Comparison of ENCODE assay signal across 8 mouse cellular contexts in genomic region chr16:49905601-49906001, GRCm38 (mm10).
DNase-seq lines count a peak whose midpoint lies in the region; ATAC-seq lines count a peak whose summit lies in the region.

No protein-coding gene starts in this region.

- ATAC-seq in heart, embryonic 14.5 days (ENCODE audit: insufficient number of reproducible peaks, insufficient read depth, low FRiP score, low read depth), result no peak
- ATAC-seq in liver, embryonic 16.5 days (ENCODE audit: low read depth), result no peak

- H3K27ac ChIP-seq in brown adipose tissue, adult 24 weeks (replicated peaks; ENCODE audit: low read depth, low read length), result peak overlapping the region; percentile 45
- peak overlapping the region; percentile 57 to 81 for H3K27ac ChIP-seq in heart, embryonic 14.5 days (replicated peaks in 1 of 2; ENCODE audit: control insufficient read depth in 1 of 2, insufficient read depth in 1 of 2, low read depth in 2 of 2, low read length in 2 of 2)
- peak overlapping the region; percentile 49 for H3K27ac ChIP-seq in liver, embryonic 16.5 days (ENCODE audit: low read length)

- peak overlapping the region; percentile 35 for H3K4me2 ChIP-seq in heart, embryonic 14.5 days (ENCODE audit: low read length)
- H3K4me2 ChIP-seq in liver, embryonic 16.5 days (ENCODE audit: low read depth, low read length), result no peak overlapping the region

- H3K36me3 ChIP-seq in heart, embryonic 14.5 days (ENCODE audit: control insufficient read depth, insufficient read depth, low read length), result no peaks in the 10 kb centered on the region
- peaks cover 83% of the 10 kb centered on the region for H3K36me3 ChIP-seq in liver, embryonic 16.5 days (ENCODE audit: control insufficient read depth, insufficient read depth)

- peak; percentile 36 to 45 for DNase-seq in heart, adult 18-20 months
- DNase-seq in heart, postnatal 4 days, result no peak
- DNase-seq in spleen, postnatal 4 days (ENCODE audit: low spot score in 2 of 2), result no peak
- no peak for DNase-seq in thymus, postnatal 10 days (ENCODE audit: low spot score in 2 of 2)
- DNase-seq in retina, postnatal 1 day, result no peak

- H3K4me1 ChIP-seq in brown adipose tissue, adult 24 weeks (ENCODE audit: control insufficient read depth, insufficient read depth, insufficient read length, low read length), result peaks cover 16% of the 10 kb centered on the region
- H3K4me1 ChIP-seq in heart, embryonic 14.5 days (ENCODE audit: control insufficient read depth in 2 of 2, insufficient read depth in 2 of 2, low read length in 2 of 2), result peaks cover 16 to 35% of the 10 kb centered on the region in 2 experiments
- H3K4me1 ChIP-seq in liver, embryonic 16.5 days (ENCODE audit: control insufficient read depth, low read depth, low read length), result peaks cover 33% of the 10 kb centered on the region

- H3K9me3 ChIP-seq in heart, embryonic 14.5 days (ENCODE audit: control insufficient read depth, low read length), result no peaks in the 10 kb centered on the region
- no peaks in the 10 kb centered on the region for H3K9me3 ChIP-seq in liver, embryonic 16.5 days (replicated peaks; ENCODE audit: control insufficient read depth, low read length)

- no peaks in the 10 kb centered on the region for H3K27me3 ChIP-seq in heart, embryonic 14.5 days (ENCODE audit: control insufficient read depth, insufficient read depth, low read length)
- no peaks in the 10 kb centered on the region for H3K27me3 ChIP-seq in liver, embryonic 16.5 days (ENCODE audit: control insufficient read depth, insufficient read depth, low read depth, low read length)

- 44% methylated on average over 8 of the region's 8 CpGs for WGBS in heart, embryonic 14.5 days
- WGBS in liver, embryonic 16.5 days (ENCODE audit: insufficient replicate concordance), result 51% methylated on average over 8 of the region's 8 CpGs

- H3K4me3 ChIP-seq in brown adipose tissue, adult 24 weeks (ENCODE audit: insufficient read depth, low read depth, low read length), result no peak overlapping the region
- no peak overlapping the region for H3K4me3 ChIP-seq in heart, embryonic 14.5 days (ENCODE audit: control insufficient read depth in 1 of 2, insufficient read depth in 1 of 2, low read depth in 1 of 2, low read length in 2 of 2)
- H3K4me3 ChIP-seq in liver, embryonic 16.5 days (ENCODE audit: low read depth, low read length), result no peak overlapping the region

- H3K9ac ChIP-seq in heart, embryonic 14.5 days (ENCODE audit: low read length), result no peak overlapping the region
- no peak overlapping the region for H3K9ac ChIP-seq in liver, embryonic 16.5 days (ENCODE audit: low read depth, low read length)

Comparison
In these comparisons a context has a peak if more than half of its experiments do, and no peak if none do; other contexts are left out.
1. DNase-seq: peak in heart, adult 18-20 months (2 of 2); none in heart, postnatal 4 days (single experiment), spleen, postnatal 4 days (0 of 2), thymus, postnatal 10 days (0 of 2) and retina, postnatal 1 day (single experiment).
2. Peak in every context shown above with its lines, with median percentiles within 50 percentile points of each other: H3K27ac ChIP-seq.